Mouse (Mus musculus) lung, adult 2 months (tissue): ENCODE results near the gene Pym1.

Experiments
- CTCF ChIP-seq: fragments of 200-500 bp; IDR thresholded peaks from 2 replicates; pipeline ENCODE4 v1.5.1; 2011; ENCODE audit warnings: mild to moderate bottlenecking, low read length, control low read depth; ENCODE audit not compliant: insufficient read depth
- POLR2A ChIP-seq: fragments of 200-500 bp; IDR thresholded peaks from 2 replicates; pipeline ENCODE4 v1.6.1; 2011; ENCODE audit warnings: low read depth, mild to moderate bottlenecking, control low read depth, low read length, borderline replicate concordance; ENCODE audit errors: extremely low read depth

DNA sequence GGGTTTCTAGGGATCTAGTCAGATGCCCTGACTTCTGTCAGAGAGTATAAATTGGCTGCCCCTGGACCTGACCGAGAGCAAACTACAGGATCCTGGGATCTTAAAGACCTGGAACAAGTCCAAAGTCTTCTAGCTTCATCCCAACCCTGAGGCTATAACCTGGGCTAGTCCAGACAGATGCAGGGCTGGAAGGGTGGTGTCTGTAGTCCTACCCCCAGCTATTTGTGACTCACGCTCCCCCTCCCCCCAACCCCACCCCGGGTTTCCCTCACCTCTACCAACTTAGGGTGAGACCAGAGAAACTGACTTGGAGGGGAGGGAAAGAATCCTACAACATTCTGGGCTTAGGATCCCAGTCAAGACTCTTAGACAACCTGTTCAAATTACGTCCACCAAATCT lies 5.1 kb upstream of the Pym1 start:
- TF ChIP-seq CTCF, result no peak
- no peak for TF ChIP-seq POLR2A
